Mouse (Mus musculus): ENCODE results near the gene Faim2. TPM values are rescaled to one million over a fixed set of nuclear protein-coding genes. Genes with fewer than 3 reads are reported as not detected.
A peak's percentile ranks its signal among the peaks of the same experiment; 100 is the strongest.

Faim2 gene
- polyA plus RNA-seq, 1 experiment from 2014 or later: 0.24 TPM

GRCm38 (mm10) chr15:99456338-99456962 is 71.5 kb downstream of the Faim2 start:
- Histone ChIP-seq H3K9me3 (replicated peaks; ENCODE audit: control insufficient read depth, low read length) (no peaks in the 10 kb centered on the region), H3K27me3 (ENCODE audit: control insufficient read depth, insufficient read depth, low read length) (no peaks in the 10 kb centered on the region), H3K4me2 (ENCODE audit: low read depth, low read length) (peak overlapping the region; percentile 79), H3K9ac (replicated peaks; ENCODE audit: low read length) (peak overlapping the region; percentile 78), H3K27ac (replicated peaks; ENCODE audit: low read depth, low read length) (peak overlapping the region; percentile 89), H3K36me3 (replicated peaks; ENCODE audit: control insufficient read depth, insufficient read depth, low read depth, low read length) (no peaks in the 10 kb centered on the region), H3K4me1 (ENCODE audit: control insufficient read depth, insufficient read depth, low read length) (no peaks in the 10 kb centered on the region; the same call in 1 of the 2 replicates), H3K4me3 (ENCODE audit: low read depth, low read length) (peak overlapping the region; percentile 92)
- ATAC-seq (replicated peaks; ENCODE audit: insufficient number of reproducible peaks, low FRiP score, low TSS enrichment, low read depth): no peak
- DNase-seq (ENCODE audit: low spot score): no peak
- 20% methylated on average over 7 of the region's 7 CpGs for WGBS

GRCm38 (mm10) chr15:99455415-99455814 is 72.5 kb downstream of the Faim2 start:
- no peak overlapping the region for H3K4me3 ChIP-seq (ENCODE audit: low read depth, low read length)
- H3K9me3 ChIP-seq (replicated peaks; ENCODE audit: control insufficient read depth, low read length): no peaks in the 10 kb centered on the region
- ATAC-seq (replicated peaks; ENCODE audit: insufficient number of reproducible peaks, low FRiP score, low TSS enrichment, low read depth) (no peak), DNase-seq (ENCODE audit: low spot score) (no peak)
- H3K9ac ChIP-seq (replicated peaks; ENCODE audit: low read length): peak overlapping the region; percentile 18
- H3K36me3 ChIP-seq (replicated peaks; ENCODE audit: control insufficient read depth, insufficient read depth, low read depth, low read length): no peaks in the 10 kb centered on the region
- H3K27ac ChIP-seq (replicated peaks; ENCODE audit: low read depth, low read length): no peak overlapping the region
- no peak overlapping the region for H3K4me2 ChIP-seq (ENCODE audit: low read depth, low read length)
- no peaks in the 10 kb centered on the region for H3K27me3 ChIP-seq (ENCODE audit: control insufficient read depth, insufficient read depth, low read length)
- WGBS: 93% methylated on average over 3 of the region's 3 CpGs
- no peaks in the 10 kb centered on the region; the same call in 1 of the 2 replicates for H3K4me1 ChIP-seq (ENCODE audit: control insufficient read depth, insufficient read depth, low read length)

- 84% methylated on average over 7 of the region's 7 CpGs for whole genome bisulfite sequencing
- DNase-seq (ENCODE audit: low spot score) (no peak), ATAC-seq (replicated peaks; ENCODE audit: insufficient number of reproducible peaks, low FRiP score, low TSS enrichment, low read depth) (no peak)
- Histone ChIP-seq H3K27ac (replicated peaks; ENCODE audit: low read depth, low read length) (no peak overlapping the region), H3K4me2 (ENCODE audit: low read depth, low read length) (no peak overlapping the region), H3K9me3 (replicated peaks; ENCODE audit: control insufficient read depth, low read length) (no peaks in the 10 kb centered on the region), H3K4me1 (ENCODE audit: control insufficient read depth, insufficient read depth, low read length) (no peaks in the 10 kb centered on the region; the same call in 1 of the 2 replicates), H3K4me3 (ENCODE audit: low read depth, low read length) (no peak overlapping the region), H3K36me3 (replicated peaks; ENCODE audit: control insufficient read depth, insufficient read depth, low read depth, low read length) (no peaks in the 10 kb centered on the region; the same call in 1 of the 2 replicates), H3K9ac (replicated peaks; ENCODE audit: low read length) (no peak overlapping the region; the same call in 1 of the 2 replicates), H3K27me3 (ENCODE audit: control insufficient read depth, insufficient read depth, low read length) (no peaks in the 10 kb centered on the region)
Observed at GRCm38 (mm10) chr15:99454585-99455279, 73.2 kb downstream of the Faim2 start.

- ATAC-seq (replicated peaks; ENCODE audit: insufficient number of reproducible peaks, low FRiP score, low TSS enrichment, low read depth) (no peak), DNase-seq (ENCODE audit: low spot score) (no peak)
- Histone ChIP-seq H3K27me3 (ENCODE audit: control insufficient read depth, insufficient read depth, low read length) (no peaks in the 10 kb centered on the region), H3K36me3 (replicated peaks; ENCODE audit: control insufficient read depth, insufficient read depth, low read depth, low read length) (no peaks in the 10 kb centered on the region; the same call in 1 of the 2 replicates), H3K27ac (replicated peaks; ENCODE audit: low read depth, low read length) (no peak overlapping the region), H3K4me2 (ENCODE audit: low read depth, low read length) (no peak overlapping the region), H3K9me3 (replicated peaks; ENCODE audit: control insufficient read depth, low read length) (no peaks in the 10 kb centered on the region), H3K4me3 (ENCODE audit: low read depth, low read length) (no peak overlapping the region), H3K4me1 (ENCODE audit: control insufficient read depth, insufficient read depth, low read length) (no peaks in the 10 kb centered on the region; the same call in 1 of the 2 replicates), H3K9ac (replicated peaks; ENCODE audit: low read length) (no peak overlapping the region)
- 81% methylated on average over 11 of the region's 11 CpGs for WGBS
Observed at GRCm38 (mm10) chr15:99453153-99453900, 74.6 kb downstream of the Faim2 start.

- Histone ChIP-seq H3K4me3 (ENCODE audit: low read depth, low read length) (no peak overlapping the region), H3K4me2 (ENCODE audit: low read depth, low read length) (no peak overlapping the region), H3K27me3 (ENCODE audit: control insufficient read depth, insufficient read depth, low read length) (no peaks in the 10 kb centered on the region), H3K9ac (replicated peaks; ENCODE audit: low read length) (no peak overlapping the region), H3K27ac (replicated peaks; ENCODE audit: low read depth, low read length) (no peak overlapping the region), H3K36me3 (replicated peaks; ENCODE audit: control insufficient read depth, insufficient read depth, low read depth, low read length) (no peaks in the 10 kb centered on the region; the same call in 1 of the 2 replicates), H3K4me1 (ENCODE audit: control insufficient read depth, insufficient read depth, low read length) (no peaks in the 10 kb centered on the region), H3K9me3 (replicated peaks; ENCODE audit: control insufficient read depth, low read length) (no peaks in the 10 kb centered on the region)
- DNase-seq (ENCODE audit: low spot score) (no peak), ATAC-seq (replicated peaks; ENCODE audit: insufficient number of reproducible peaks, low FRiP score, low TSS enrichment, low read depth) (no peak)
- WGBS: 89% methylated on average over 8 of the region's 8 CpGs
Observed at GRCm38 (mm10) chr15:99449751-99450280, 78.1 kb downstream of the Faim2 start.

GRCm38 (mm10) chr15:99449131-99449750 is 78.7 kb downstream of the Faim2 start:
- no peak overlapping the region for H3K27ac ChIP-seq (replicated peaks; ENCODE audit: low read depth, low read length)
- 73% methylated on average over 9 of the region's 9 CpGs for WGBS
- DNase-seq (ENCODE audit: low spot score) (no peak), ATAC-seq (replicated peaks; ENCODE audit: insufficient number of reproducible peaks, low FRiP score, low TSS enrichment, low read depth) (no peak)
- no peak overlapping the region for H3K9ac ChIP-seq (replicated peaks; ENCODE audit: low read length)
- H3K36me3 ChIP-seq (replicated peaks; ENCODE audit: control insufficient read depth, insufficient read depth, low read depth, low read length): no peaks in the 10 kb centered on the region; the same call in 1 of the 2 replicates
- H3K4me2 ChIP-seq (ENCODE audit: low read depth, low read length): no peak overlapping the region
- H3K27me3 ChIP-seq (ENCODE audit: control insufficient read depth, insufficient read depth, low read length): no peaks in the 10 kb centered on the region
- no peak overlapping the region for H3K4me3 ChIP-seq (ENCODE audit: low read depth, low read length)
- H3K9me3 ChIP-seq (replicated peaks; ENCODE audit: control insufficient read depth, low read length): no peaks in the 10 kb centered on the region
- H3K4me1 ChIP-seq (ENCODE audit: control insufficient read depth, insufficient read depth, low read length): no peaks in the 10 kb centered on the region

All from embryonic facial prominence, embryonic 11.5 days (tissue).